In the genomic region with DNA sequence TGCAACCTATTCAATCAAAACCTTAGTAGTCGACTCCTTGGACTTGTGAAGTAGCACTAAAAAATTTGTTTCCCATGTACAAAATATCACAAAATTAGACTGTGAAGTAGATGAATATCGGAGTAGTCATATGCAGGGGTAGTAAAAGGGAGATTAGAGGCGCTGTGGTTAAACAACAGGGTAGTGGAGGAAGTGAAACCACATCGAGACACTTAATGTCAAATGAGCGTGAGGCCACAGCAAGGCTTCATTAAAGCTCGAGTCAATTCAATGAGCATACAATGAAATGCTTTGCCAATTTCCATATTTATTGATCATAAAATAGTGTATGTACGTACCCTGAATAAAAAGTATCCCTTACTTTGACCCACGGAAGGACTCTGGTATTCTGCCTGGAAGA, we compare ENCODE assay signal across 37 mouse cellular contexts. TPM values are rescaled to one million over a fixed set of nuclear protein-coding genes. Genes with fewer than 3 reads are reported as not detected.
DNase-seq lines count a peak whose midpoint lies in the region; ATAC-seq and TF ChIP-seq lines count a peak whose summit lies in the region.
"Had no signal": no experiment of that assay in that cellular context is flagged by ENCODE, and none has a peak within 500 bp of the region (broad histone marks: within the 10 kb centered on the region; RNA-seq: fewer than 3 reads in every experiment).

No protein-coding gene starts in this region.

- H3K27me3 ChIP-seq in thymus, adult 2 months (ENCODE audit: control insufficient read depth, insufficient read depth, low read length): no peaks in the 10 kb centered on the region; the same call in 1 of the 2 replicates
- H3K27me3 ChIP-seq in midbrain, embryonic 16.5 days (ENCODE audit: control insufficient read depth, insufficient read depth, low read depth, low read length): no peaks in the 10 kb centered on the region
- H3K27me3 ChIP-seq: forebrain, embryonic 13.5 days; heart, embryonic 12.5 days; hindbrain, embryonic 13.5 days; limb, embryonic 13.5 days; liver, embryonic 12.5 days; neural tube, embryonic 13.5 days had no signal

- H3K4me1 ChIP-seq in thymus, adult 2 months (replicated peaks; ENCODE audit: control insufficient read depth, insufficient read depth, low read length): no peaks in the 10 kb centered on the region
- no peaks in the 10 kb centered on the region for H3K4me1 ChIP-seq in midbrain, embryonic 16.5 days (ENCODE audit: control insufficient read depth, insufficient read depth, low read length)
- H3K4me1 ChIP-seq: forebrain, embryonic 13.5 days; heart, embryonic 12.5 days; hindbrain, embryonic 13.5 days; limb, embryonic 13.5 days; liver, embryonic 12.5 days; neural tube, embryonic 13.5 days had no signal

- no peak for TF ChIP-seq POLR2A in thymus, adult 2 months (IDR thresholded peaks at IDR 0.05; ENCODE audit: control insufficient read depth, extremely low read depth, insufficient read depth, low read length, poor library complexity)

- no peak overlapping the region for H3K4me2 ChIP-seq in midbrain, embryonic 16.5 days (ENCODE audit: low read length)
- H3K4me2 ChIP-seq: forebrain, embryonic 13.5 days; heart, embryonic 12.5 days; hindbrain, embryonic 13.5 days; limb, embryonic 13.5 days; liver, embryonic 12.5 days; neural tube, embryonic 13.5 days had no signal

- H3K9me3 ChIP-seq in midbrain, embryonic 16.5 days (replicated peaks; ENCODE audit: control insufficient read depth, low read length, poor library complexity, severe bottlenecking): no peaks in the 10 kb centered on the region
- H3K9me3 ChIP-seq: forebrain, embryonic 13.5 days; G1E; heart, embryonic 12.5 days; hindbrain, embryonic 13.5 days; limb, embryonic 13.5 days; liver, embryonic 12.5 days; neural tube, embryonic 13.5 days had no signal

- 20% methylated on average over 8 of the region's 8 CpGs for WGBS in thymus, adult 2 months
- 85% methylated on average over 8 of the region's 8 CpGs for WGBS in midbrain, embryonic 16.5 days

- H3K36me3 ChIP-seq in thymus, adult 2 months (ENCODE audit: control insufficient read depth, insufficient read depth, low read length): no peaks in the 10 kb centered on the region
- no peaks in the 10 kb centered on the region for H3K36me3 ChIP-seq in midbrain, embryonic 16.5 days (ENCODE audit: control insufficient read depth, insufficient read depth, low read length)
- H3K36me3 ChIP-seq: G1E; heart, embryonic 12.5 days; hindbrain, embryonic 13.5 days; limb, embryonic 13.5 days; liver, embryonic 12.5 days; neural tube, embryonic 13.5 days had no signal

- no peak overlapping the region for H3K9ac ChIP-seq in midbrain, embryonic 16.5 days (ENCODE audit: low read depth, low read length)
- H3K9ac ChIP-seq: forebrain, embryonic 13.5 days; heart, embryonic 12.5 days; hindbrain, embryonic 13.5 days; limb, embryonic 13.5 days; liver, embryonic 12.5 days; neural tube, embryonic 13.5 days had no signal

- no peak overlapping the region for H3K4me3 ChIP-seq in thymus, adult 2 months (ENCODE audit: control insufficient read depth, insufficient read depth, low read length)
- no peak overlapping the region for H3K4me3 ChIP-seq in midbrain, embryonic 16.5 days (ENCODE audit: low read depth, low read length)
- H3K4me3 ChIP-seq: forebrain, embryonic 13.5 days; heart, embryonic 12.5 days; hindbrain, embryonic 13.5 days; limb, embryonic 13.5 days; liver, embryonic 12.5 days; myocyte; neural tube, embryonic 13.5 days had no signal

- peak; percentile 76 for DNase-seq in A20 (ENCODE audit: low read depth, low spot score)
- DNase-seq in thymus, adult 2 months: no peak
- DNase-seq in embryo, embryonic 10 days (ENCODE audit: low spot score): no peak
- DNase-seq: adrenal gland, adult 2 months; cerebellum, adult 18-20 months; cerebellum, postnatal 14 days; gastrocnemius, postnatal 10 days; heart, adult 18-20 months; heart, postnatal 10 days; kidney, adult 8-10 months; kidney, postnatal 10 days; layer of hippocampus, postnatal 36 days; lung, adult 18-20 months; lung, postnatal 14 days; midbrain, embryonic 14.5 days; right cerebral cortex, postnatal 4 days had no signal

- TF ChIP-seq CTCF in thymus, adult 2 months (IDR thresholded peaks at IDR 0.05; ENCODE audit: borderline replicate concordance, control insufficient read depth, extremely low read depth, insufficient read depth, low read length, poor library complexity): no peak

- peak; percentile 49 for ATAC-seq in CD4-positive, CD25-positive, alpha-beta regulatory T cell, adult 4 months
- ATAC-seq in hematopoietic stem cell, adult 5-6 weeks (replicated peaks in 1 of 2; ENCODE audit: insufficient read depth in 1 of 2, low FRiP score in 2 of 2, low TSS enrichment in 1 of 2, low read depth in 1 of 2, poor library complexity in 2 of 2, severe bottlenecking in 2 of 2): peak; percentile 65 to 85
- peak; percentile 66; the same call in 1 of the 2 replicates for ATAC-seq in monocyte, adult 5-6 weeks (replicated peaks; ENCODE audit: insufficient number of reproducible peaks, low FRiP score, low TSS enrichment, poor library complexity, severe bottlenecking)
- no peak for ATAC-seq in midbrain, embryonic 16.5 days
- ATAC-seq: forebrain, embryonic 13.5 days; liver, embryonic 12.5 days had no signal

- H3K27ac ChIP-seq in thymus, adult 2 months (ENCODE audit: control insufficient read depth, insufficient read depth, low read length): no peak overlapping the region
- H3K27ac ChIP-seq in midbrain, embryonic 16.5 days (ENCODE audit: low read length): no peak overlapping the region
- H3K27ac ChIP-seq: forebrain, embryonic 13.5 days; hindbrain, embryonic 13.5 days; limb, embryonic 13.5 days; liver, embryonic 12.5 days; neural tube, embryonic 13.5 days; stomach, postnatal 0 days had no signal

RNA-seq across cellular contexts. Expression of gene Pdcl2, which starts 6.1 kb away (rescaled TPM):
- not detected for polyA plus RNA-seq in CD4-positive, CD25-positive, alpha-beta regulatory T cell, adult 4 months (2017; shearing (Covaris generic))
- total RNA-seq in hematopoietic stem cell, adult 5-6 weeks (2017): not detected in 2 replicates
- 0.49 to 1.3 TPM in 2 of 3 replicates, not detected in the other for total RNA-seq in monocyte, adult 5-6 weeks (2017)
- polyA plus RNA-seq in thymus, adult 2 months (2012; rRNA removed): not detected in 2 replicates
- not detected in 2 replicates for polyA plus RNA-seq in midbrain, embryonic 16.5 days (2015; fragmentation: Nextera tagmentation; extraction: Ambion mirVana)
- total RNA-seq: adrenal gland, adult 2 months; adrenal gland, postnatal 4 days; G1E; gastrocnemius, postnatal 10 days; heart, adult 18-20 months; heart, postnatal 10 days; layer of hippocampus, postnatal 36 days; left cerebral cortex, postnatal 10 days; megakaryocyte-erythroid progenitor cell, adult 5-6 weeks had no signal
- polyA plus RNA-seq: adrenal gland, adult 2 months; embryonic facial prominence, embryonic 14.5 days; forebrain, embryonic 13.5 days; frontal cortex, adult 2 months; G1E; heart, embryonic 12.5 days; hindbrain, embryonic 13.5 days; intestine, embryonic 14.5 days; limb, embryonic 13.5 days; liver, embryonic 12.5 days; midbrain, embryonic 14.5 days; myocyte; neural tube, embryonic 13.5 days; stomach, postnatal 0 days; thymus, postnatal 0 days; urinary bladder, adult 2 months had no signal

RNA-seq across cellular contexts. Expression of gene Nmu, which starts 26.5 kb away (rescaled TPM):
- not detected for polyA plus RNA-seq in CD4-positive, CD25-positive, alpha-beta regulatory T cell, adult 4 months (2017; shearing (Covaris generic))
- not detected in 2 replicates for total RNA-seq in hematopoietic stem cell, adult 5-6 weeks (2017)
- total RNA-seq in monocyte, adult 5-6 weeks (2017): not detected in 3 replicates
- not detected in 2 replicates for polyA plus RNA-seq in thymus, adult 2 months (2012; rRNA removed)
- 0.35 TPM in 1 of 2 replicates, not detected in the other for polyA plus RNA-seq in midbrain, embryonic 16.5 days (2015; fragmentation: Nextera tagmentation; extraction: Ambion mirVana)
- total RNA-seq: adrenal gland, postnatal 4 days; G1E; gastrocnemius, postnatal 10 days; heart, adult 18-20 months; heart, postnatal 10 days; layer of hippocampus, postnatal 36 days; left cerebral cortex, postnatal 10 days; megakaryocyte-erythroid progenitor cell, adult 5-6 weeks had no signal
- polyA plus RNA-seq: adrenal gland, adult 2 months; embryonic facial prominence, embryonic 14.5 days; forebrain, embryonic 13.5 days; G1E; heart, embryonic 12.5 days; liver, embryonic 12.5 days; midbrain, embryonic 14.5 days; myocyte; thymus, postnatal 0 days; urinary bladder, adult 2 months had no signal

RNA-seq across cellular contexts. Expression of gene Clock, which starts 32.5 kb away (rescaled TPM):
- 10 to 100 TPM; 15.9 to 19.1 TPM for polyA plus RNA-seq in CD4-positive, CD25-positive, alpha-beta regulatory T cell, adult 4 months (2017; shearing (Covaris generic))
- 13.8 and 16.9 TPM in 2 replicates for total RNA-seq in hematopoietic stem cell, adult 5-6 weeks (2017)
- 31.7 to 36.2 TPM (median 33.7 TPM) in 3 replicates for total RNA-seq in monocyte, adult 5-6 weeks (2017)
- 7.7 and 8.4 TPM in 2 replicates for polyA plus RNA-seq in thymus, adult 2 months (2012; rRNA removed)
- polyA plus RNA-seq in midbrain, embryonic 16.5 days (2015; fragmentation: Nextera tagmentation; extraction: Ambion mirVana): 13.4 and 15.1 TPM in 2 replicates
